Mouse (Mus musculus) left cerebral cortex, adult 2 months (tissue): ENCODE measurements around the gene Actl6a. TPM values are rescaled to one million over a fixed set of nuclear protein-coding genes. Genes with fewer than 3 reads are reported as not detected.

ENCODE experiments used
- DNase-seq, 2 experiments: peaks; one replicate each; pipeline ENCODE4 v3.0.0; 2021 to 2022; ENCODE audit warnings: low spot score in 2 of 2, mixed read lengths in 1 of 2; ENCODE audit errors: extremely low spot score in 1 of 2
- H3K27ac ChIP-seq: fragments of 200-600 bp; 2 replicates; pipeline ENCODE4 v1.8.1; 2022
- H3K4me3 ChIP-seq: fragments of 200-600 bp; 2 replicates; pipeline ENCODE4 v1.8.1; 2022
- CTCF ChIP-seq: fragments of 200-600 bp; IDR thresholded peaks from 2 replicates; pipeline ENCODE4 v1.8.1; 2022; ENCODE audit warnings: antibody characterized with exemption, mild to moderate bottlenecking, moderate library complexity
- intact Hi-C: fragments of 180-260 bp; cut with DNase I; formaldehyde crosslinking; loops from one replicate; pipeline ENCODE4 v1.15.1; 2025
- total RNA-seq, 2 experiments: library from RNA; stranded (reverse); gene quantifications; 2 replicates each; pipeline ENCODE4 v1.2.3; 2021

Actl6a gene
- total RNA-seq, 2 experiments from 2014 or later = 16.7 to 17.7 TPM

- no peak for TF ChIP-seq CTCF
- DNase-seq = no peak
- Histone ChIP-seq H3K4me3 (no peak overlapping the region), H3K27ac (no peak overlapping the region)
- intact Hi-C loops = no loop called here
Observed at GRCm38 (mm10) chr3:32763902-32764301, 57.8 kb downstream of the Actl6a start.

GRCm38 (mm10) chr3:32770781-32771180 lies 64.7 kb downstream of the Actl6a start:
- H3K27ac ChIP-seq = no peak overlapping the region
- no peak overlapping the region for H3K4me3 ChIP-seq
- no peak for TF ChIP-seq CTCF
- DNase-seq = no peak
- intact Hi-C loops = no loop called here

Other genes starting within 250 kb of the Actl6a start
- not detected for gene Kcnmb3, start 214.1 kb upstream of the Actl6a start, total RNA-seq
- gene Zfp639, start 196.0 kb upstream of the Actl6a start, total RNA-seq = 10 to 100 TPM; 36.1 to 37.0 TPM
- gene Mfn1, start 176.8 kb upstream of the Actl6a start, total RNA-seq = 100 to 1,000 TPM; 119 to 123 TPM
- gene Gnb4, start 89.7 kb upstream of the Actl6a start, total RNA-seq = 10 to 100 TPM; 22.9 to 27.4 TPM
- 100 to 1,000 TPM; 198 to 210 TPM for gene Ndufb5, start 30.7 kb downstream of the Actl6a start, total RNA-seq
- gene Mrpl47, start 31.3 kb downstream of the Actl6a start, total RNA-seq = 10 to 100 TPM; 22.2 to 22.8 TPM
- 10 to 100 TPM; 28.3 to 30.7 TPM for gene Usp13, start 111.2 kb downstream of the Actl6a start, total RNA-seq